Comparison of ENCODE assay signal across 33 mouse cellular contexts in genomic region chr13:94866906-94867305, GRCm38 (mm10). TPM values are rescaled to one million over a fixed set of nuclear protein-coding genes. Genes with fewer than 3 reads are reported as not detected.
A peak's percentile ranks its signal among the peaks of the same experiment; 100 is the strongest.
DNase-seq lines count a peak whose midpoint lies in the region; ATAC-seq and TF ChIP-seq lines count a peak whose summit lies in the region.
"Had no signal": no experiment of that assay in that cellular context is flagged by ENCODE, and none has a peak within 500 bp of the region (broad histone marks: within the 10 kb centered on the region; RNA-seq: fewer than 3 reads in every experiment).

No protein-coding gene starts in this region.

- TF ChIP-seq CTCF in heart, adult 2 months (IDR thresholded peaks at IDR 0.05), result no peak
- no peak for TF ChIP-seq CTCF in midbrain, postnatal 0 days (IDR thresholded peaks at IDR 0.05)

- H3K27ac ChIP-seq in heart, embryonic 10.5 days, result no peak overlapping the region
- H3K27ac ChIP-seq in heart, adult 2 months, result no peak overlapping the region
- H3K27ac ChIP-seq in midbrain, embryonic 12.5 days (replicated peaks), result no peak overlapping the region
- H3K27ac ChIP-seq in midbrain, postnatal 0 days (ENCODE audit: low read depth, low read length), result no peak overlapping the region
- no peak overlapping the region for H3K27ac ChIP-seq in midbrain, embryonic 14.5 days (replicated peaks; ENCODE audit: low read depth, low read length)
- H3K27ac ChIP-seq: embryonic facial prominence, embryonic 12.5 days; embryonic facial prominence, embryonic 15.5 days; forebrain, embryonic 12.5 days; gastrocnemius, adult 2 months; heart, embryonic 13.5 days; hindbrain, embryonic 14.5 days; hindbrain, postnatal 0 days had no signal

- WGBS in heart, embryonic 10.5 days, result 18% methylated on average over 2 of the region's 2 CpGs
- 38% methylated on average over 2 of the region's 2 CpGs for WGBS in heart, adult 2 months
- 0% methylated on average over 2 of the region's 2 CpGs for WGBS in midbrain, embryonic 12.5 days
- WGBS in midbrain, postnatal 0 days, result 8% methylated on average over 2 of the region's 2 CpGs
- 0% methylated on average over 2 of the region's 2 CpGs for WGBS in midbrain, embryonic 14.5 days

- peak; percentile 20 for DNase-seq in heart, embryonic 10.5 days (ENCODE audit: low spot score)
- no peak for DNase-seq in heart, adult 2 months
- DNase-seq in midbrain, postnatal 0 days (ENCODE audit: low spot score), result no peak
- peak; percentile 63 for DNase-seq in midbrain, embryonic 14.5 days
- peak; percentile 69 for DNase-seq in retina, postnatal 7 days (ENCODE audit: low read depth, low spot score)
- DNase-seq in T-cell, adult 2 months (ENCODE audit: low spot score), result no peak
- DNase-seq: adrenal gland, adult 8-10 months; adrenal gland, postnatal 25 days; cerebellum, adult 18-20 months; cerebellum, adult 9-10 months; cerebellum, postnatal 25 days; gastrocnemius, adult 2 months; gastrocnemius, postnatal 25 days; heart, postnatal 14 days; heart, postnatal 4 days had no signal

- no peak overlapping the region for H3K9ac ChIP-seq in heart, adult 2 months (ENCODE audit: low read depth, low read length)
- H3K9ac ChIP-seq in midbrain, embryonic 12.5 days (replicated peaks), result no peak overlapping the region
- H3K9ac ChIP-seq in midbrain, postnatal 0 days (replicated peaks; ENCODE audit: low read length, poor library complexity, severe bottlenecking), result no peak overlapping the region
- no peak overlapping the region for H3K9ac ChIP-seq in midbrain, embryonic 14.5 days (replicated peaks; ENCODE audit: low read length)
- H3K9ac ChIP-seq: embryonic facial prominence, embryonic 12.5 days; embryonic facial prominence, embryonic 15.5 days; forebrain, embryonic 12.5 days; heart, embryonic 13.5 days; hindbrain, embryonic 14.5 days had no signal

- TF ChIP-seq EP300 in heart, adult 2 months (IDR thresholded peaks at IDR 0.05; ENCODE audit: insufficient read depth, low read depth, low read length), result no peak

- no peaks in the 10 kb centered on the region for H3K9me3 ChIP-seq in heart, embryonic 10.5 days
- H3K9me3 ChIP-seq in midbrain, embryonic 12.5 days, result no peaks in the 10 kb centered on the region
- no peaks in the 10 kb centered on the region for H3K9me3 ChIP-seq in midbrain, postnatal 0 days (ENCODE audit: low read length)
- H3K9me3 ChIP-seq in midbrain, embryonic 14.5 days (ENCODE audit: control insufficient read depth, low read length), result no peaks in the 10 kb centered on the region
- H3K9me3 ChIP-seq: embryonic facial prominence, embryonic 12.5 days; embryonic facial prominence, embryonic 15.5 days; forebrain, embryonic 12.5 days; heart, embryonic 13.5 days had no signal

- no peak overlapping the region for H3K4me3 ChIP-seq in heart, embryonic 10.5 days
- no peak overlapping the region for H3K4me3 ChIP-seq in heart, adult 2 months
- H3K4me3 ChIP-seq in midbrain, embryonic 12.5 days, result no peak overlapping the region
- no peak overlapping the region for H3K4me3 ChIP-seq in midbrain, postnatal 0 days (ENCODE audit: low read depth, low read length)
- no peak overlapping the region for H3K4me3 ChIP-seq in midbrain, embryonic 14.5 days (replicated peaks; ENCODE audit: low read depth, low read length)
- H3K4me3 ChIP-seq: embryonic facial prominence, embryonic 12.5 days; embryonic facial prominence, embryonic 15.5 days; forebrain, embryonic 12.5 days; gastrocnemius, adult 2 months; heart, embryonic 13.5 days had no signal

- no peak for TF ChIP-seq POLR2A in heart, adult 2 months (IDR thresholded peaks at IDR 0.05; ENCODE audit: insufficient read depth, low read depth, low read length)

- peaks cover 96% of the 10 kb centered on the region for H3K27me3 ChIP-seq in heart, embryonic 10.5 days (ENCODE audit: insufficient read depth, poor library complexity, severe bottlenecking)
- H3K27me3 ChIP-seq in heart, adult 2 months (ENCODE audit: control insufficient read depth, insufficient read depth, low read length), result peaks cover 13% of the 10 kb centered on the region; the same call in 1 of the 2 replicates
- peaks cover 96% of the 10 kb centered on the region for H3K27me3 ChIP-seq in midbrain, embryonic 12.5 days
- peaks cover 84% of the 10 kb centered on the region for H3K27me3 ChIP-seq in midbrain, postnatal 0 days (ENCODE audit: insufficient read depth, low read length)
- peaks cover 97% of the 10 kb centered on the region for H3K27me3 ChIP-seq in midbrain, embryonic 14.5 days (ENCODE audit: control insufficient read depth, insufficient read depth, low read length)

- ATAC-seq in midbrain, embryonic 12.5 days (ENCODE audit: low FRiP score, low read depth), result 0 out of 2 replicates have a peak, but pooled peaks have one; percentile 38
- no peak for ATAC-seq in midbrain, postnatal 0 days (ENCODE audit: low FRiP score)
- no peak for ATAC-seq in midbrain, embryonic 14.5 days (ENCODE audit: low FRiP score, low TSS enrichment)
- no peak for ATAC-seq in megakaryocyte-erythroid progenitor cell, adult 5-6 weeks (replicated peaks; ENCODE audit: low FRiP score, low TSS enrichment, poor library complexity, severe bottlenecking)
- ATAC-seq: activated CD4-positive, CD25-positive, alpha-beta regulatory T cell, adult 4 months; CD4-positive, CD25-positive, alpha-beta regulatory T cell, adult 4 months; forebrain, embryonic 16.5 days; hindbrain, postnatal 0 days; inflammation-experienced regulatory T-cells, adult 6 months had no signal

- no peaks in the 10 kb centered on the region for H3K36me3 ChIP-seq in heart, embryonic 10.5 days
- H3K36me3 ChIP-seq in heart, adult 2 months (ENCODE audit: control insufficient read depth, insufficient read depth, low read length), result no peaks in the 10 kb centered on the region
- no peaks in the 10 kb centered on the region for H3K36me3 ChIP-seq in midbrain, embryonic 12.5 days
- no peaks in the 10 kb centered on the region for H3K36me3 ChIP-seq in midbrain, postnatal 0 days (ENCODE audit: insufficient read depth, low read length)
- no peaks in the 10 kb centered on the region for H3K36me3 ChIP-seq in midbrain, embryonic 14.5 days (ENCODE audit: control insufficient read depth, insufficient read depth, low read length)
- H3K36me3 ChIP-seq: embryonic facial prominence, embryonic 12.5 days; embryonic facial prominence, embryonic 15.5 days; forebrain, embryonic 12.5 days; heart, embryonic 13.5 days had no signal

- H3K4me1 ChIP-seq in heart, embryonic 10.5 days, result peaks cover 12% of the 10 kb centered on the region
- H3K4me1 ChIP-seq in heart, adult 2 months (ENCODE audit: control insufficient read depth, insufficient read depth, low read length), result no peaks in the 10 kb centered on the region
- H3K4me1 ChIP-seq in midbrain, embryonic 12.5 days, result peaks cover 11% of the 10 kb centered on the region
- H3K4me1 ChIP-seq in midbrain, postnatal 0 days (ENCODE audit: insufficient read depth, low read length), result no peaks in the 10 kb centered on the region
- 0 out of 2 replicates have a peak, but pooled peaks cover 4% of the 10 kb centered on the region for H3K4me1 ChIP-seq in midbrain, embryonic 14.5 days (ENCODE audit: control insufficient read depth, insufficient read depth, low read length)

- intact Hi-C loops in heart, adult 2 months (cut with DNase I), result loop anchor here (5.0 kb wide), 3 partner anchors 75 to 305 kb away; no protein-coding TSS in a partner anchor

- no peaks in the 10 kb centered on the region for H3K79me2 ChIP-seq in heart, adult 2 months (replicated peaks; ENCODE audit: control insufficient read depth, insufficient read depth, low read length)

- no peak overlapping the region for H3K4me2 ChIP-seq in midbrain, embryonic 12.5 days (replicated peaks)
- H3K4me2 ChIP-seq in midbrain, postnatal 0 days (ENCODE audit: low read depth, low read length, poor library complexity, severe bottlenecking), result no peak overlapping the region
- no peak overlapping the region for H3K4me2 ChIP-seq in midbrain, embryonic 14.5 days (ENCODE audit: low read length)
- H3K4me2 ChIP-seq: embryonic facial prominence, embryonic 12.5 days; embryonic facial prominence, embryonic 15.5 days; forebrain, embryonic 12.5 days; heart, embryonic 13.5 days; hindbrain, embryonic 14.5 days had no signal

RNA-seq across cellular contexts. Expression of gene Otp, which starts 8.5 kb away (rescaled TPM):
- polyA plus RNA-seq in heart, embryonic 10.5 days (2016; fragmentation: Nextera tagmentation; extraction: Ambion mirVana), result not detected in 2 replicates
- total RNA-seq in heart, adult 2 months (2021), result not detected
- polyA plus RNA-seq in heart, adult 2 months (2012; rRNA removed), result not detected in 2 replicates
- 2.1 and 3.0 TPM in 2 replicates for polyA plus RNA-seq in midbrain, embryonic 12.5 days (2016; fragmentation: Nextera tagmentation; extraction: Ambion mirVana)
- total RNA-seq in midbrain, postnatal 0 days (2014; rRNA removed), result 3.3 and 5.0 TPM in 2 replicates
- 2.4 and 4.5 TPM in 2 replicates for polyA plus RNA-seq in midbrain, postnatal 0 days (2015; fragmentation: Nextera tagmentation; extraction: Ambion mirVana)
- polyA plus RNA-seq in midbrain, embryonic 14.5 days (2014; fragmentation: Nextera tagmentation; extraction: Ambion mirVana), result 5.3 and 5.4 TPM in 2 replicates
- total RNA-seq in megakaryocyte-erythroid progenitor cell, adult 5-6 weeks (2014; fragmentation: Nextera tagmentation), result not detected in 2 replicates
- not detected in 2 replicates for total RNA-seq in megakaryocyte-erythroid progenitor cell, adult 5-6 weeks (2017)
- total RNA-seq: adrenal gland, adult 8-10 months; adrenal gland, postnatal 25 days; common myeloid progenitor, adult 5-6 weeks; gastrocnemius, adult 2 months; gastrocnemius, postnatal 25 days; heart, adult 8-10 months; heart, postnatal 14 days; heart, postnatal 4 days; MEL had no signal
- polyA plus RNA-seq: activated CD4-positive, CD25-positive, alpha-beta regulatory T cell, adult 4 months; C2C12; CD4-positive, CD25-positive, alpha-beta regulatory T cell, adult 4 months; embryonic facial prominence, embryonic 15.5 days; gonadal fat pad, adult 2 months; heart, embryonic 13.5 days; heart, embryonic 16.5 days; inflammation-experienced regulatory T-cells, adult 6 months had no signal

Comparison
In these comparisons a context has a peak if more than half of its experiments do, and no peak if none do; other contexts are left out.
1. DNase-seq: peak in heart, embryonic 10.5 days (single experiment), midbrain, embryonic 14.5 days (single experiment) and retina, postnatal 7 days (single experiment); none in heart, adult 2 months (0 of 2), midbrain, postnatal 0 days (single experiment) and T-cell, adult 2 months (single experiment).